Mouse (Mus musculus): ENCODE measurements at regions not wholly inside any gene's neighbourhood (a gene's known extent, or its start where the extent isn't known, plus 50 kb on each side); places are given as distances from the start of the nearest gene placed in this dataset.

DNA sequence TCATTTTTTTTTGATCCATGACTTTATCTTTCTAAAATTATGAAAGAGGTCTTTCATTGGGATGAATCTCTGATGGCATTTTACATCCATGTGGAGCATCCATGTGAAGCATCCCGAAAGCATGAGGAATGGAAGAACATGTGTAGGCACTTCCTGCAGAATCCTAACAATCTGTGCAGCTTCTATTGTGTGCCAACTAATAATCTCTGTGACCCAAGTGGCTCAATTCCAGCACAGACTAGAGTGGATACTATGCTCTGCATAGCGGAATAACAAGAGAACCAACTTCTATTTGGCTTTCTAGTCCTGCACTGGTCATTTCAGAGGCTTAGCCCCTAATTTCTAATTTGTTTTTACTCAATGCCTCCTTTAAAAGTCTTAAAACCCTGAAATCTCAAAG is 499.7 kb upstream of the Tenm2 start:
- TF ChIP-seq CTCF (IDR thresholded peaks at IDR 0.05; ENCODE audit: low read depth) (no peak), EP300 (IDR thresholded peaks at IDR 0.05; ENCODE audit: low read depth) (no peak)
